Mouse (Mus musculus) midbrain, embryonic 13.5 days (tissue): Measurements from ENCODE around the gene Fam81b. TPM values are rescaled to one million over a fixed set of nuclear protein-coding genes. Genes with fewer than 3 reads are reported as not detected.
A peak's percentile ranks its signal among the peaks of the same experiment; 100 is the strongest.

Experiments used
- ATAC-seq: fragments of 200-750 bp; cut with Nextera tagmentation; 2 replicates; pipeline ENCODE4 v1.8.0; 2017; ENCODE audit warnings: mild to moderate bottlenecking, moderate TSS enrichment, moderate library complexity
- H3K27ac ChIP-seq: fragments of 300-500 bp; sonication (generic); 2 replicates; pipeline ENCODE4 v1.5.1; 2015; ENCODE audit warnings: inconsistent platforms, mild to moderate bottlenecking, moderate library complexity
- H3K27me3 ChIP-seq: fragments of 300-500 bp; sonication (generic); 2 replicates; pipeline ENCODE4 v1.6.1; 2015; ENCODE audit warnings: mild to moderate bottlenecking, inconsistent platforms
- H3K36me3 ChIP-seq: fragments of 300-500 bp; sonication (generic); 2 replicates; pipeline ENCODE4 v1.6.1; 2015; ENCODE audit warnings: mild to moderate bottlenecking, inconsistent platforms
- H3K4me1 ChIP-seq: fragments of 300-500 bp; sonication (generic); replicated peaks from 2 replicates; pipeline ENCODE4 v1.6.1; 2015; ENCODE audit warnings: inconsistent platforms
- H3K4me2 ChIP-seq: fragments of 300-500 bp; sonication (generic); replicated peaks from 2 replicates; pipeline ENCODE4 v1.6.1; 2015; ENCODE audit warnings: moderate library complexity, mild to moderate bottlenecking, inconsistent platforms
- H3K4me3 ChIP-seq: fragments of 300-500 bp; sonication (generic); replicated peaks from 2 replicates; pipeline ENCODE4 v1.5.1; 2015; ENCODE audit warnings: mild to moderate bottlenecking, inconsistent platforms
- H3K9ac ChIP-seq: fragments of 300-500 bp; sonication (generic); replicated peaks from 2 replicates; pipeline ENCODE4 v1.6.1; 2015; ENCODE audit warnings: mild to moderate bottlenecking, inconsistent platforms
- H3K9me3 ChIP-seq: fragments of 300-500 bp; sonication (generic); 2 replicates; pipeline ENCODE4 v1.6.1; 2016; ENCODE audit warnings: mild to moderate bottlenecking, inconsistent platforms
- WGBS: fragments of 180-500 bp; shearing (Covaris S2); methylation state at CpG from one replicate; pipeline ENCODE4 v1.1.7; 2015; 5-methylcytosine and 5-hydroxymethylcytosine counted together
- polyA plus RNA-seq: library from polyadenylated mRNA; unstranded; fragments of >200 nt; fragmentation: Nextera tagmentation; extraction: Ambion mirVana; gene quantifications from 2 replicates; pipeline ENCODE4 v1.2.1, GENCODE M21; 2015

Fam81b gene
- polyA plus RNA-seq, 1 experiment from 2014 or later: 0.12 TPM

GRCm38 (mm10) chr13:76264361-76265026 lies 40.4 kb downstream of the Fam81b start:
- H3K4me3 ChIP-seq: no peak overlapping the region
- 81% methylated on average over 5 of the region's 5 CpGs for WGBS

GRCm38 (mm10) chr13:76258766-76259165 lies 46.1 kb downstream of the Fam81b start:
- no peaks in the 10 kb centered on the region for H3K4me1 ChIP-seq

More at GRCm38 (mm10) chr13:76264361-76265026, 40.4 kb downstream of the Fam81b start:
- Histone ChIP-seq H3K27me3 (no peaks in the 10 kb centered on the region), H3K9me3 (no peaks in the 10 kb centered on the region), H3K36me3 (no peaks in the 10 kb centered on the region), H3K4me2 (no peak overlapping the region), H3K27ac (no peak overlapping the region), H3K4me1 (no peaks in the 10 kb centered on the region), H3K9ac (no peak overlapping the region)
- ATAC-seq: no peak

GRCm38 (mm10) chr13:76256350-76256749 lies 48.5 kb downstream of the Fam81b start:
- Histone ChIP-seq H3K4me1 (no peaks in the 10 kb centered on the region), H3K9me3 (no peaks in the 10 kb centered on the region), H3K27me3 (no peaks in the 10 kb centered on the region), H3K27ac (no peak overlapping the region), H3K9ac (no peak overlapping the region), H3K4me3 (no peak overlapping the region), H3K4me2 (no peak overlapping the region), H3K36me3 (no peaks in the 10 kb centered on the region)
- WGBS: 93% methylated on average over 3 of the region's 3 CpGs
- no peak for ATAC-seq

More at GRCm38 (mm10) chr13:76258766-76259165, 46.1 kb downstream of the Fam81b start:
- Histone ChIP-seq H3K4me3 (no peak overlapping the region), H3K9me3 (no peaks in the 10 kb centered on the region), H3K36me3 (no peaks in the 10 kb centered on the region), H3K4me2 (no peak overlapping the region), H3K27ac (no peak overlapping the region), H3K27me3 (no peaks in the 10 kb centered on the region), H3K9ac (no peak overlapping the region)
- WGBS: 76% methylated on average over 1 of the region's 1 CpGs
- no peak for ATAC-seq

- Histone ChIP-seq H3K4me3 (no peak overlapping the region), H3K27me3 (no peaks in the 10 kb centered on the region), H3K4me1 (no peaks in the 10 kb centered on the region), H3K9me3 (no peaks in the 10 kb centered on the region), H3K9ac (no peak overlapping the region), H3K4me2 (no peak overlapping the region), H3K36me3 (no peaks in the 10 kb centered on the region), H3K27ac (no peak overlapping the region)
- WGBS: 69% methylated on average over 7 of the region's 7 CpGs
- ATAC-seq: no peak
Observed at GRCm38 (mm10) chr13:76250092-76250491, 54.8 kb downstream of the Fam81b start.

GRCm38 (mm10) chr13:76249066-76249465 lies 55.8 kb downstream of the Fam81b start:
- Histone ChIP-seq H3K9ac (no peak overlapping the region), H3K4me1 (no peaks in the 10 kb centered on the region), H3K27ac (no peak overlapping the region), H3K4me3 (no peak overlapping the region), H3K36me3 (no peaks in the 10 kb centered on the region), H3K27me3 (no peaks in the 10 kb centered on the region), H3K9me3 (no peaks in the 10 kb centered on the region), H3K4me2 (no peak overlapping the region)
- WGBS: 67% methylated on average over 1 of the region's 1 CpGs
- no peak for ATAC-seq

- Histone ChIP-seq H3K4me1 (no peaks in the 10 kb centered on the region), H3K4me3 (no peak overlapping the region), H3K27me3 (no peaks in the 10 kb centered on the region), H3K27ac (no peak overlapping the region), H3K36me3 (no peaks in the 10 kb centered on the region), H3K4me2 (no peak overlapping the region), H3K9ac (no peak overlapping the region), H3K9me3 (no peaks in the 10 kb centered on the region)
- 49% methylated on average over 2 of the region's 2 CpGs for WGBS
- ATAC-seq: no peak
Observed at GRCm38 (mm10) chr13:76215397-76215796, 89.5 kb downstream of the Fam81b start.

- no peak overlapping the region for H3K9ac ChIP-seq
- no peaks in the 10 kb centered on the region for H3K4me1 ChIP-seq
- no peaks in the 10 kb centered on the region for H3K27me3 ChIP-seq
- no peak overlapping the region for H3K4me2 ChIP-seq
- no peak overlapping the region for H3K4me3 ChIP-seq
- ATAC-seq: no peak
- no peaks in the 10 kb centered on the region for H3K9me3 ChIP-seq
- 90% methylated on average over 2 of the region's 2 CpGs for WGBS
- H3K27ac ChIP-seq: no peak overlapping the region
- no peaks in the 10 kb centered on the region for H3K36me3 ChIP-seq
Observed at GRCm38 (mm10) chr13:76214928-76215327, 89.9 kb downstream of the Fam81b start.

- Histone ChIP-seq H3K27ac (no peak overlapping the region), H3K9me3 (no peaks in the 10 kb centered on the region), H3K27me3 (no peaks in the 10 kb centered on the region), H3K9ac (no peak overlapping the region), H3K4me2 (no peak overlapping the region), H3K36me3 (0 out of 2 replicates have a peak, but pooled peaks cover 6% of the 10 kb centered on the region), H3K4me3 (no peak overlapping the region), H3K4me1 (no peaks in the 10 kb centered on the region)
- no peak for ATAC-seq
- WGBS: 92% methylated on average over 4 of the region's 4 CpGs
Observed at GRCm38 (mm10) chr13:76199943-76200342, 104.9 kb downstream of the Fam81b start.

GRCm38 (mm10) chr13:76197297-76197848 lies 107.5 kb downstream of the Fam81b start:
- H3K36me3 ChIP-seq: peaks cover 14% of the 10 kb centered on the region; the same call in 1 of the 2 replicates
- no peaks in the 10 kb centered on the region for H3K4me1 ChIP-seq
- no peak overlapping the region for H3K9ac ChIP-seq
- 84% methylated on average over 3 of the region's 3 CpGs for WGBS
- H3K27ac ChIP-seq: no peak overlapping the region
- no peaks in the 10 kb centered on the region for H3K27me3 ChIP-seq
- ATAC-seq: no peak
- no peak overlapping the region for H3K4me3 ChIP-seq
- no peak overlapping the region for H3K4me2 ChIP-seq
- H3K9me3 ChIP-seq: no peaks in the 10 kb centered on the region

- H3K27ac ChIP-seq: no peak overlapping the region
- no peak overlapping the region for H3K9ac ChIP-seq
- H3K36me3 ChIP-seq: peaks cover 32% of the 10 kb centered on the region
- ATAC-seq: 0 out of 2 replicates have a peak, but pooled peaks have one; percentile 49
- H3K4me1 ChIP-seq: no peaks in the 10 kb centered on the region
- WGBS: 88% methylated on average over 8 of the region's 8 CpGs
- H3K4me3 ChIP-seq: no peak overlapping the region
- no peak overlapping the region for H3K4me2 ChIP-seq
- H3K9me3 ChIP-seq: no peaks in the 10 kb centered on the region
- no peaks in the 10 kb centered on the region for H3K27me3 ChIP-seq
Observed at GRCm38 (mm10) chr13:76195431-76196138, 109.3 kb downstream of the Fam81b start.

- Histone ChIP-seq H3K27me3 (no peaks in the 10 kb centered on the region), H3K9me3 (no peaks in the 10 kb centered on the region), H3K4me2 (no peak overlapping the region), H3K27ac (no peak overlapping the region), H3K9ac (no peak overlapping the region), H3K4me1 (no peaks in the 10 kb centered on the region), H3K36me3 (peaks cover 36% of the 10 kb centered on the region), H3K4me3 (no peak overlapping the region)
- ATAC-seq: no peak
Observed at GRCm38 (mm10) chr13:76194937-76195336, 109.9 kb downstream of the Fam81b start.

GRCm38 (mm10) chr13:76190273-76190672 lies 114.6 kb downstream of the Fam81b start:
- WGBS: 87% methylated on average over 3 of the region's 3 CpGs

More at GRCm38 (mm10) chr13:76190273-76190672, 114.6 kb downstream of the Fam81b start:
- H3K9me3 ChIP-seq: no peaks in the 10 kb centered on the region
- no peak overlapping the region for H3K4me2 ChIP-seq
- no peak for ATAC-seq
- no peak overlapping the region for H3K9ac ChIP-seq
- H3K4me3 ChIP-seq: no peak overlapping the region
- H3K36me3 ChIP-seq: peaks cover 45% of the 10 kb centered on the region
- no peaks in the 10 kb centered on the region for H3K4me1 ChIP-seq
- H3K27ac ChIP-seq: no peak overlapping the region
- no peaks in the 10 kb centered on the region for H3K27me3 ChIP-seq
